Mouse (Mus musculus) midbrain, embryonic 14.5 days (tissue): Measurements from ENCODE around the gene Hsdl2. TPM values are rescaled to one million over a fixed set of nuclear protein-coding genes. Genes with fewer than 3 reads are reported as not detected.

Source experiments
- ATAC-seq: fragments of 200-750 bp; cut with Nextera tagmentation; 2 replicates; pipeline ENCODE4 v1.8.0; 2017; ENCODE audit warnings: moderate number of reproducible peaks, moderate library complexity; ENCODE audit not compliant: low FRiP score, low TSS enrichment
- DNase-seq: peaks from one replicate; pipeline ENCODE4 v3.0.0-alpha.2; 2015
- H3K27ac ChIP-seq: fragments of 300-500 bp; sonication (generic); replicated peaks from 2 replicates; pipeline ENCODE4 v1.5.1; 2014; ENCODE audit warnings: mild to moderate bottlenecking, low read depth, low read length, moderate library complexity
- H3K27me3 ChIP-seq: fragments of 300-500 bp; sonication (generic); 2 replicates; pipeline ENCODE4 v1.6.1; 2014; ENCODE audit warnings: low read length, control low read depth, mixed read lengths; ENCODE audit not compliant: control insufficient read depth, insufficient read depth
- H3K36me3 ChIP-seq: fragments of 300-500 bp; sonication (generic); 2 replicates; pipeline ENCODE4 v1.6.1; 2014; ENCODE audit warnings: low read length, control low read depth; ENCODE audit not compliant: control insufficient read depth, insufficient read depth
- H3K4me1 ChIP-seq: fragments of 300-500 bp; sonication (generic); 2 replicates; pipeline ENCODE4 v1.6.1; 2014; ENCODE audit warnings: mild to moderate bottlenecking, antibody characterized with exemption, low read length, control low read depth; ENCODE audit not compliant: control insufficient read depth, insufficient read depth
- H3K4me2 ChIP-seq: fragments of 300-500 bp; sonication (generic); 2 replicates; pipeline ENCODE4 v1.6.1; 2014; ENCODE audit warnings: mild to moderate bottlenecking, low read length, moderate library complexity
- H3K4me3 ChIP-seq: fragments of 300-500 bp; sonication (generic); replicated peaks from 2 replicates; pipeline ENCODE4 v1.5.1; 2014; ENCODE audit warnings: low read depth, low read length
- H3K9ac ChIP-seq: fragments of 300-500 bp; sonication (generic); replicated peaks from 2 replicates; pipeline ENCODE4 v1.6.1; 2014; ENCODE audit warnings: mild to moderate bottlenecking, low read length, moderate library complexity
- H3K9me3 ChIP-seq: fragments of 300-500 bp; sonication (generic); 2 replicates; pipeline ENCODE4 v1.6.1; 2016; ENCODE audit warnings: low read length, control low read depth, mixed read lengths; ENCODE audit not compliant: control insufficient read depth
- WGBS: fragments of 180-500 bp; shearing (Covaris S2); extraction: QIAGEN DNeasy Blood & Tissue Kit; methylation state at CpG from one replicate; pipeline ENCODE4 v1.1.7; 2014; 5-methylcytosine and 5-hydroxymethylcytosine counted together
- polyA plus RNA-seq: library from polyadenylated mRNA; unstranded; fragments of >200 nt; fragmentation: Nextera tagmentation; extraction: Ambion mirVana; gene quantifications from 2 replicates; pipeline ENCODE4 v1.2.1, GENCODE M21; 2014

Hsdl2 gene
- polyA plus RNA-seq, 1 experiment from 2014 or later, result 31.7 TPM

- H3K4me3 ChIP-seq, result no peak overlapping the region
- WGBS, result 81% methylated on average over 11 of the region's 11 CpGs
- H3K36me3 ChIP-seq, result no peaks in the 10 kb centered on the region
- H3K27ac ChIP-seq, result no peak overlapping the region
- ATAC-seq (no peak), DNase-seq (no peak)
- H3K4me2 ChIP-seq, result no peak overlapping the region
- H3K27me3 ChIP-seq, result no peaks in the 10 kb centered on the region
- no peaks in the 10 kb centered on the region for H3K9me3 ChIP-seq
- H3K9ac ChIP-seq, result no peak overlapping the region
- no peaks in the 10 kb centered on the region for H3K4me1 ChIP-seq
Measured at GRCm38 (mm10) chr4:59572521-59573118, 8.7 kb upstream of the Hsdl2 start.

DNA sequence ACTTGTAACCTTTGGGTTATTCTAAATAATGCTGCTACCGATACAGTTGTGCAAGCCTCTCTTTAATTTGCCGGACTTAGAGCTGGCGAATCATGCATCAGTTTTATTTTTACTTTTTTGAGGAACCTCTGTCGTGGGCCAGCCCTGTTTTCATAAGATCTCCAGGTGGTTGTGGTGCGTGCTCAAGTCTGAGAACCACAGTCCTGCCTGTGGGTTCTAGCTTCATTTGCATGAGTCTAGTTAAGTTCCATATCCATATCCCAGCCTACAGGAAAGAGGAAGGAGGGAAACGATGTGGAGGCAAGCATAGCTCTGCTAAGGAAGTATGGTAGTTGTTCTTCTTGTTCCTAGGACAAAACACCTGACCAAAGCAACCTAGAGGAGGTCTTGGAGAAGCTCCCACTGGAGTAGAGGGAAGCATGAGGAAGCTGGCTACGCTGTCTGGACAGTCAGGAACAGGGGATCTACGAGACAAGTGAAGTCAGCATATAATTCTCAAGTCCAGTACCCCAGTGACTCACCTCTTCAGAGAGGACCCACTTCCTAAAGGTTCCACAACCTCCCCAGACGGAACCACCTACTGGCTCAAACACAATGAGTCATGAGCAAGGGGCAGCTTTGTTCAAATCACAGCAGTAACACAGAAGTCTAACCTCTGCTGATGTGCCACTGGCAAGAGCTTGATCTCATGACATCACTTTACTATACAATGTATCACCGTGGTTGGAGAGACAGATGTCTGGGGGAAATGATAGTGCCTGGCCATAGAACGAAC is 6.0 kb upstream of the Hsdl2 start:
- ATAC-seq, result no peak
- H3K4me2 ChIP-seq, result no peak overlapping the region

DNA sequence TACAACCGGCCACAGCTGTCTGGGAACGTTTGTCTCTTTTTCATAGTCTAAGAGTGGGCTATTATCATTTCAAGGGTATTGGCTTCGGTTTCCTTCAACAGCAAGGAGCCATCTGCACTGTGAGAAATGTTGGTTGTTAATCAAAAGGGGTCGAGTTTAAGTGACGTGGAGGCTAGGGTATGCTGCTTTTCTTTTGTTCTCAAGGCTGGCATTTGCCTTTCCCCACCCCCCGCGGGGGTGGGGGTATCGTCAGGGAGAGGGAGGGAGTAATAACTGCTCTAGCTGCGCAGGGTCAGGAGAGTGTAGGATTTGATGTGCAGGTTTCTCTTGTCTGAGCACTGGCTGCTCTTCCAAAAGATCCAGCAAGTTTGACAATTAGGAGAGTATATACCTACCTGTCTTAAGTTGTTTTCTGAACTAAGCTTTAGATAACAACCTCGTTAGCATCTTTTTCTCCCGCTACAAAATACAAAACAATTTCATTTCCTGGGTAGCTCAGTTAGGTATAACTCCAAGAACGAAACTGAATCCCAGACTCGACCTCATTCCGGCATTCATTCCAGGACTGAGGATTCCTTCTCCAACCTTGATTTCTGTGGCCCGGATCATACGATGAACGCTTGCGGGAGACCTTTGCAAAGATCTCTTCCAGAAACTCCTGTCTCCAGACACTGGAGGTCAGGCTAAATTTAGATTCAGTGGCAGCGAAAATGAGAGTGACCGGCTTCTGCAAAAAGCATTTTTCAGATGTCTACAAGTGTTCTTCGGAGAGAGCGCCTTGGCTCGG is 675 bp upstream of the Hsdl2 start:
- Histone ChIP-seq H3K9me3 (no peaks in the 10 kb centered on the region), H3K4me1 (peaks cover 4% of the 10 kb centered on the region), H3K4me3 (peak overlapping the region; percentile 67), H3K27ac (peak overlapping the region; percentile 90), H3K4me2 (peak overlapping the region; percentile 73), H3K36me3 (no peaks in the 10 kb centered on the region), H3K9ac (peak overlapping the region; percentile 68), H3K27me3 (no peaks in the 10 kb centered on the region)
- WGBS, result under 1% methylated on average over 23 of the region's 23 CpGs
- DNase-seq (peak; percentile 85), ATAC-seq (peak; percentile 68)

More for the DNA sequence above, 6.0 kb upstream of the Hsdl2 start:
- 87% methylated on average over 11 of the region's 11 CpGs for WGBS
- no peak overlapping the region for H3K27ac ChIP-seq
- H3K4me3 ChIP-seq, result no peak overlapping the region
- H3K9me3 ChIP-seq, result no peaks in the 10 kb centered on the region
- peaks cover 4% of the 10 kb centered on the region; the same call in 1 of the 2 replicates for H3K4me1 ChIP-seq
- H3K27me3 ChIP-seq, result no peaks in the 10 kb centered on the region
- no peak for DNase-seq
- no peak overlapping the region for H3K9ac ChIP-seq
- no peaks in the 10 kb centered on the region for H3K36me3 ChIP-seq

GRCm38 (mm10) chr4:59582186-59582585 is 823 bp downstream of the Hsdl2 start:
- no peaks in the 10 kb centered on the region for H3K9me3 ChIP-seq
- H3K9ac ChIP-seq, result no peak overlapping the region
- H3K27me3 ChIP-seq, result no peaks in the 10 kb centered on the region
- H3K4me3 ChIP-seq, result peak overlapping the region; percentile 67
- H3K36me3 ChIP-seq, result no peaks in the 10 kb centered on the region
- no peak for ATAC-seq
- H3K4me2 ChIP-seq, result peak overlapping the region; percentile 73
- 36% methylated on average over 6 of the region's 6 CpGs for WGBS
- H3K27ac ChIP-seq, result no peak overlapping the region
- H3K4me1 ChIP-seq, result peaks cover 4% of the 10 kb centered on the region
- peak; percentile 14 for DNase-seq

- no peak overlapping the region for H3K4me3 ChIP-seq
- no peak overlapping the region for H3K27ac ChIP-seq
- H3K27me3 ChIP-seq, result no peaks in the 10 kb centered on the region
- WGBS, result 81% methylated on average over 5 of the region's 5 CpGs
- H3K4me1 ChIP-seq, result peaks cover 3% of the 10 kb centered on the region
- no peak overlapping the region for H3K9ac ChIP-seq
- no peaks in the 10 kb centered on the region for H3K36me3 ChIP-seq
- no peak overlapping the region for H3K4me2 ChIP-seq
- no peaks in the 10 kb centered on the region for H3K9me3 ChIP-seq
- no peak for ATAC-seq
- peak; percentile 2 for DNase-seq
Measured at GRCm38 (mm10) chr4:59585097-59585496, 3.7 kb downstream of the Hsdl2 start.

GRCm38 (mm10) chr4:59587215-59587871 is 6.0 kb downstream of the Hsdl2 start:
- Histone ChIP-seq H3K27ac (no peak overlapping the region), H3K9me3 (no peaks in the 10 kb centered on the region), H3K4me1 (no peaks in the 10 kb centered on the region; the same call in 1 of the 2 replicates), H3K36me3 (no peaks in the 10 kb centered on the region), H3K27me3 (no peaks in the 10 kb centered on the region), H3K9ac (no peak overlapping the region), H3K4me3 (no peak overlapping the region), H3K4me2 (no peak overlapping the region)
- WGBS, result 69% methylated on average over 2 of the region's 2 CpGs
- no peak for DNase-seq
- ATAC-seq, result no peak

- 100% methylated on average over 1 of the region's 1 CpGs for WGBS
- Histone ChIP-seq H3K4me2 (no peak overlapping the region), H3K4me1 (no peaks in the 10 kb centered on the region)
Measured at GRCm38 (mm10) chr4:59587872-59588226, 6.5 kb downstream of the Hsdl2 start.

DNA sequence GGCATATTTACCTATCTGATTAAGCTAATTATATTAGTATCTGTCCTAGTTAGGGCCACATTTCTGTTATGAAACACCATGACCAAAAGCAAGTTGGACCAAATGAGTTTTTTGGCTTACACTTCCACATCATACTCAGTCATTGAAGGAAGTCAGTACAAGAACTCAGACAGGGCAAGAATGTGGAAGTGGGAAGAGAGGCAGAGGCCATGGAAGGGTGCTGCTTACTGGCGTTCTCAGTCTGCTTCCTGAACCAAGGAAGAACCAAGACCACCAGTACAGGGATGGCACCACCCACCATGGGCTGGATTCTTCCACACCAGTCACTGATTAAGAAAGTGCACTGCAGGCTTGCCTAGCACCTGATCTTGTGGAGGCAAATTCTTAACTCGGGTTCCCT is 13.3 kb downstream of the Hsdl2 start:
- DNase-seq (no peak), ATAC-seq (no peak)
- Histone ChIP-seq H3K4me3 (no peak overlapping the region), H3K9me3 (no peaks in the 10 kb centered on the region), H3K4me1 (no peaks in the 10 kb centered on the region), H3K9ac (no peak overlapping the region), H3K27ac (no peak overlapping the region), H3K4me2 (no peak overlapping the region), H3K27me3 (no peaks in the 10 kb centered on the region), H3K36me3 (0 out of 2 replicates have a peak, but pooled peaks cover 8% of the 10 kb centered on the region)
- 75% methylated on average over 2 of the region's 2 CpGs for WGBS

More at GRCm38 (mm10) chr4:59587872-59588226, 6.5 kb downstream of the Hsdl2 start:
- H3K9ac ChIP-seq, result no peak overlapping the region
- H3K27ac ChIP-seq, result no peak overlapping the region
- ATAC-seq (no peak), DNase-seq (no peak)
- no peak overlapping the region for H3K4me3 ChIP-seq
- no peaks in the 10 kb centered on the region for H3K36me3 ChIP-seq
- H3K9me3 ChIP-seq, result no peaks in the 10 kb centered on the region
- H3K27me3 ChIP-seq, result no peaks in the 10 kb centered on the region
